Mouse (Mus musculus) myocyte (in vitro differentiated cells): Measurements from ENCODE around the gene Cdkn2b. TPM values are rescaled to one million over a fixed set of nuclear protein-coding genes. Genes with fewer than 3 reads are reported as not detected.

ENCODE experiments used
- H3K27me3 ChIP-seq: one replicate; pipeline ENCODE4 v1.6.1; 2011; ENCODE audit not compliant: control insufficient read depth, insufficient read depth, insufficient read length
- H3K36me3 ChIP-seq: one replicate; pipeline ENCODE4 v1.6.1; 2011; ENCODE audit not compliant: control insufficient read depth, insufficient read depth
- H3K4me2 ChIP-seq: one replicate; pipeline ENCODE4 v1.6.1; 2011; ENCODE audit warnings: low read depth, control low read depth
- H3K4me3 ChIP-seq: one replicate; pipeline ENCODE4 v1.5.1; 2011; ENCODE audit warnings: mild to moderate bottlenecking, control low read depth, moderate library complexity
- H3K79me2 ChIP-seq: one replicate; pipeline ENCODE4 v1.6.1; 2011; ENCODE audit not compliant: control insufficient read depth, insufficient read depth
- H3ac ChIP-seq: one replicate; pipeline ENCODE4 v1.6.1; 2011; ENCODE audit not compliant: control insufficient read depth, insufficient read length
- CEBPB ChIP-seq: IDR thresholded peaks from 2 replicates; pipeline ENCODE4 v1.6.1; 2011; ENCODE audit warnings: mild to moderate bottlenecking, moderate library complexity; ENCODE audit not compliant: poor library complexity, insufficient read depth, severe bottlenecking
- E2F4 ChIP-seq: IDR thresholded peaks from one replicate; pipeline ENCODE4 v1.6.1; 2011; ENCODE audit warnings: mild to moderate bottlenecking, control low read depth, moderate library complexity; ENCODE audit not compliant: insufficient read depth
- MAX ChIP-seq: IDR thresholded peaks from one replicate; pipeline ENCODE4 v1.6.1; 2011; ENCODE audit warnings: low read depth, mild to moderate bottlenecking, control low read depth
- MYOD1 ChIP-seq, 3 experiments: IDR thresholded peaks; one replicate each; pipeline ENCODE4 v1.6.1; 2011; ENCODE audit warnings: control low read depth in 2 of 3, low read depth in 2 of 3, mild to moderate bottlenecking in 2 of 3, moderate library complexity in 1 of 3; ENCODE audit not compliant: insufficient read length in 2 of 3, control insufficient read depth in 1 of 3
- MYOG ChIP-seq, 3 experiments: IDR thresholded peaks; one replicate each; pipeline ENCODE4 v1.6.1; 2011; ENCODE audit warnings: control low read depth in 2 of 3, low read depth in 2 of 3, mild to moderate bottlenecking in 2 of 3; ENCODE audit not compliant: insufficient read length in 2 of 3, control insufficient read depth in 1 of 3, insufficient read depth in 1 of 3
- POLR2A ChIP-seq: IDR thresholded peaks from one replicate; pipeline ENCODE4 v1.6.1; 2011; ENCODE audit warnings: low read depth, mild to moderate bottlenecking, control low read depth, moderate library complexity; ENCODE audit not compliant: insufficient read length
- POLR2AphosphoS2 ChIP-seq: IDR thresholded peaks from one replicate; pipeline ENCODE4 v1.6.1; 2011; ENCODE audit warnings: low read depth, control low read depth; ENCODE audit not compliant: insufficient read length
- REST ChIP-seq: IDR thresholded peaks from one replicate; pipeline ENCODE4 v1.6.1; 2011; ENCODE audit warnings: mild to moderate bottlenecking, control low read depth, moderate library complexity; ENCODE audit not compliant: insufficient read depth, insufficient read length
- SRF ChIP-seq: IDR thresholded peaks from one replicate; pipeline ENCODE4 v1.6.1; 2011; ENCODE audit warnings: low read depth; ENCODE audit not compliant: control insufficient read depth, insufficient read length
- TCF12 ChIP-seq: IDR thresholded peaks from one replicate; pipeline ENCODE4 v1.6.1; 2011; ENCODE audit warnings: mild to moderate bottlenecking, control low read depth; ENCODE audit not compliant: poor library complexity, insufficient read depth, severe bottlenecking
- TCF3 ChIP-seq: IDR thresholded peaks from one replicate; pipeline ENCODE4 v1.6.1; 2011; ENCODE audit warnings: low read depth, control low read depth; ENCODE audit not compliant: insufficient read length
- USF1 ChIP-seq: IDR thresholded peaks from one replicate; pipeline ENCODE4 v1.6.1; 2011; ENCODE audit warnings: low read depth, mild to moderate bottlenecking, control low read depth, moderate library complexity
- polyA plus RNA-seq: library from polyadenylated mRNA; unstranded; fragments of >200 nt; fragmentation: generic; extraction: Trizol; gene quantifications from one replicate; pipeline ENCODE4 v1.2.1, GENCODE M21; 2012; ENCODE audit warnings: missing spikeins

Cdkn2b gene
- polyA plus RNA-seq, result not detected

DNA sequence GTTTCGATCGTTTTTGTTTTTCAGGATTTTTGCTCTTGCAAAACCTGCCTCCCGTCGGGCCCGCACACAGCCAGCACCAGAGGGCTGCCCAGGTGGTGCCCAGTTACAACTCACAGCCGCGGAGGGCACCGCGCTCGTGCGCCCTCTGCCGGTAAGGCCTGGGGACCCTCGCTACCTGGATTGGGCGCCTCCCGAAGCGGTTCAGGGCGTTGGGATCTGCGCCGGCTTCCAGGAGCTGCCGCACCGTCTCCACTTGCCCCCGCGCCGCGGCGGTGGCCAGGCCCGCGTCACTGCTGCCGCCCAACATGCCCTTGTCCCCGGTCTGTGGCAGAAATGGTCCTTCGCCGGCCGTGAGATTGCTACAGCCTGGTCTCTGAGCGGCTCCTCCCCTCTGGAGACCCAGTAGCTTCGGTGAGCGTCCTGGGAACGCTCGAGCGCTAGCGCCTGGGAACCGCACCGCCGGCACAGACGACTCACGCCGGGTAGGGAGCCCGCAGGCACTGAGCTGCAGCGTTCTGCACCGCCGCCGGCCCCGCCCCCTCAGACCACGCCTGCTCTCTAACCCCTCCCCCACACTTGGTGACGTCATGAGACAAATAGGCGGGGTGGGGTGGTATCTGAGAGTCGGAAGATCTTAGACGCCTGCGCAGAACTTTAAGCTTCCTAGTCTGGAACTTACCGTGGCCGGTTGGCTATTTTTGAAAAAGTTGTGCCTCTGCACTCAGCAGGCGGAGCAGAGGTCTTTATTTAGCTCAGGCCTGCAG, at the start of gene Cdkn2b:
Cdkn2b (minus strand) TSS at position 549 of the 764 bp plus-strand sequence.
- Histone ChIP-seq H3K36me3 (no peaks in the 10 kb centered on the region), H3K4me2 (no peak within 1 kb of the TSS), H3K4me3 (no peak within 1 kb of the TSS), H3K79me2 (no peaks in the 10 kb centered on the region), H3K27me3 (no peaks in the 10 kb centered on the region), H3ac (no peak within 1 kb of the TSS)
- TF ChIP-seq USF1 (no peak), SRF (no peak), MAX (no peak), MYOG (IDR thresholded peaks at IDR 0.05; ENCODE audit: control insufficient read depth in 1 of 3, insufficient read depth in 1 of 3, insufficient read length in 2 of 3, low read depth in 2 of 3) (no peak), TCF3 (no peak), POLR2AphosphoS2 (no peak), MYOD1 (IDR thresholded peaks at IDR 0.05; ENCODE audit: control insufficient read depth in 1 of 3, insufficient read length in 2 of 3, low read depth in 2 of 3) (no peak), POLR2A (no peak), REST (no peak), CEBPB (no peak), TCF12 (no peak), E2F4 (no peak)

DNA sequence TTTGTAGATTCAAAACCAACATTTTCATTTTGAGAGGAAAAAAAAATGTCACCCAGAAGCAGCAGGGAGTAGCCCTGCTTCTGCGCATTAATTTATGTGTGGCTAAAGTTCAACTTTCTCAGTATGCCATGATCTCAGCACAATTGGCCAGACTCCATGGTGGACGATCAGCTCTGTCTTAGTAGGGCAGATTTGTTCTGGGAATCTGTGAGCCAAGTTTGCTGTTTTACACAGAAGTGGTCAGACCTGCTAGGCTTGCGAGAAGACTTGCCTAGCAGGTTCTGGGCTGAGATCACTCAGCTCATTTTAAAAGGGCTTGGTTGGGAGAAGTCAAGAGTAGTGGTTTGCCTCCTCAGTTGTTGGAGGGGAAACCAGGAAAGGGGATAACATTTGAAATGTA, 49.5 kb upstream of the Cdkn2b start:
- no peak for TF ChIP-seq SRF
- no peak overlapping the region for H3ac ChIP-seq
- H3K4me2 ChIP-seq, result no peak overlapping the region
- H3K4me3 ChIP-seq, result no peak overlapping the region
- H3K79me2 ChIP-seq, result no peaks in the 10 kb centered on the region
- no peaks in the 10 kb centered on the region for H3K36me3 ChIP-seq
- H3K27me3 ChIP-seq, result no peaks in the 10 kb centered on the region

DNA sequence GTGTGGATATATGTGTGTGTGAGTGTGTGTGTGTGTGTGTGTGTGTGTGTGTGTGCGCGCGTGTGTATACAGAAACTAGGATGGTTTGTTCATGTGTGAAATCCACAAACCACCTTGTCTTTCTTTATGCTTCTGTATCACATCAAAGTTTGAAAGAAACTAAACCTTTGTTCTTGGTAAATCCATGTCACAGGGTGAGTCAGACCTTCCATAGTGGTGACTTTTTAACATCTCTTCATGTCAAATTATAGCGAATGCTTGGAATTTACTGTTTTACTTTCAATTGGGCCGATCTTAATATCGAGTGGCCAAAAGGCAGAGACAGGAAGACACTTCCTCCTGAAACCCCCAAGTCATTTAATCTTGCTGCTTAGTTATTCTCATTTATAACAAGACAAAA, 48.7 kb upstream of the Cdkn2b start:
- TF ChIP-seq TCF12, result no peak
- TF ChIP-seq MAX, result no peak
- TF ChIP-seq E2F4, result no peak
- TF ChIP-seq CEBPB, result no peak
- TF ChIP-seq SRF, result no peak
- TF ChIP-seq MYOD1 (IDR thresholded peaks at IDR 0.05; ENCODE audit: control insufficient read depth in 1 of 3, insufficient read length in 2 of 3, low read depth in 2 of 3), result no peak
- no peak for TF ChIP-seq TCF3
- TF ChIP-seq USF1, result no peak
- TF ChIP-seq POLR2A, result no peak
- TF ChIP-seq POLR2AphosphoS2, result no peak
- no peak for TF ChIP-seq REST
- no peak for TF ChIP-seq MYOG (IDR thresholded peaks at IDR 0.05; ENCODE audit: control insufficient read depth in 1 of 3, insufficient read depth in 1 of 3, insufficient read length in 2 of 3, low read depth in 2 of 3)
- H3K4me3 ChIP-seq, result no peak overlapping the region
- no peaks in the 10 kb centered on the region for H3K79me2 ChIP-seq
- H3K27me3 ChIP-seq, result no peaks in the 10 kb centered on the region
- H3K36me3 ChIP-seq, result no peaks in the 10 kb centered on the region
- H3K4me2 ChIP-seq, result no peak overlapping the region
- no peak overlapping the region for H3ac ChIP-seq

DNA sequence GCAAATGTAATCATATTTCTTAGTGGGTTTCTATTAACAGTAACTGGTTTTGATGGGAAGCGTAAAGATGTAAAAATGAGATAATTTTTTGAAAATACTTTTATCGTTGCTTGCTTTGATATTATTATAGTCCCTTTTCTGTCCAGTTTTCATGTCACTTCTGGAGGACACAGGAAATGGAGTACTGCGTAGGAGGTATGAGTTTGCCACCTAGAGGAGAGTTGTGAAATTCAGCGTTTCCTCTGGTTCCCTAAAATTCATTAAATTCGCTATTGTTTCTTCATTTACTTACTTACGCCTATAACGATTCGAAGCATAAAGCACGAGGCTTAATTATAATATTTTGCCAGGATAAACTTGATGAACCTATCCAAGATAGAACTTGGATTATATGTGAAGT, 43.1 kb upstream of the Cdkn2b start:
- H3K4me3 ChIP-seq, result no peak overlapping the region
- H3K27me3 ChIP-seq, result no peaks in the 10 kb centered on the region
- no peaks in the 10 kb centered on the region for H3K36me3 ChIP-seq
- no peak overlapping the region for H3ac ChIP-seq
- no peak overlapping the region for H3K4me2 ChIP-seq
- TF ChIP-seq POLR2AphosphoS2, result no peak
- no peak for TF ChIP-seq MYOD1 (IDR thresholded peaks at IDR 0.05; ENCODE audit: control insufficient read depth in 1 of 3, insufficient read length in 2 of 3, low read depth in 2 of 3)
- no peak for TF ChIP-seq MYOG (IDR thresholded peaks at IDR 0.05; ENCODE audit: control insufficient read depth in 1 of 3, insufficient read depth in 1 of 3, insufficient read length in 2 of 3, low read depth in 2 of 3)
- no peak for TF ChIP-seq TCF3
- TF ChIP-seq CEBPB, result no peak
- no peak for TF ChIP-seq E2F4
- no peak for TF ChIP-seq MAX
- no peak for TF ChIP-seq REST
- TF ChIP-seq USF1, result no peak
- no peak for TF ChIP-seq TCF12
- H3K79me2 ChIP-seq, result no peaks in the 10 kb centered on the region

DNA sequence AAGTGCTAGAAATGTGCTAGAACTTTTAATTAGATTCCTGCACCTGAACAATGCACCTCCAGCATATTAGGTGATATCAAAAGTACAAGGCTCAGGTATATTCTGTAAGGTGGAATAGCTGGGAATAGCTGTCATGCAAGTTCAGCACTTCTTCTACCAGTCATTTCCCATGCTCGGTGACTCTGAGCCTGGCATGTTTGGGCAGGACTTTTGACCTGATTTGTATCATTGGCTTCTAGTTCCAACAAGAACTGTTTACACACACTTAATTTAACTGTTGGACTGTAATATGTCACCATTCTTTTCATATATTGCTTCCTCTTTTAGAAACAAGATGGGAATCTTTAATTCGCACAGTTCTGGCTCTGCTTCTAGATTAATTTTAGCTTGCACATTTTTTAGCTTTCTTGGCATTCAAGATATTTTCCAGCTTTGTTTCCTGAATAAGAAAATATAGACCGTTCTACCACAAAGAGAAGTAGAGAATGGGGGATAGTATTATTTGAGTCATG, 42.3 kb upstream of the Cdkn2b start:
- no peaks in the 10 kb centered on the region for H3K27me3 ChIP-seq
- no peak overlapping the region for H3ac ChIP-seq
- H3K4me3 ChIP-seq, result no peak overlapping the region
- H3K4me2 ChIP-seq, result no peak overlapping the region
- no peaks in the 10 kb centered on the region for H3K36me3 ChIP-seq
- TF ChIP-seq USF1 (no peak), MAX (no peak), REST (no peak), TCF3 (no peak), MYOD1 (IDR thresholded peaks at IDR 0.05; ENCODE audit: control insufficient read depth in 1 of 3, insufficient read length in 2 of 3, low read depth in 2 of 3) (no peak), POLR2A (no peak), TCF12 (no peak), SRF (no peak)
- no peaks in the 10 kb centered on the region for H3K79me2 ChIP-seq
